Mouse (Mus musculus) layer of hippocampus, postnatal 36 days (tissue): ENCODE results near the gene Col23a1. TPM values are rescaled to one million over a fixed set of nuclear protein-coding genes. Genes with fewer than 3 reads are reported as not detected.
A peak's percentile ranks its signal among the peaks of the same experiment; 100 is the strongest.

Source experiments
- DNase-seq, 2 experiments: peaks; one replicate each; pipeline ENCODE4 v3.0.0; 2022
- total RNA-seq, 2 experiments: library from RNA; stranded (reverse); gene quantifications; 2 replicates each; pipeline ENCODE4 v1.2.3; 2021

The Col23a1 gene
- total RNA-seq, 2 experiments from 2014 or later = 4.2 to 4.9 TPM

- DNase-seq = no peak
Observed at GRCm38 (mm10) chr11:51388892-51389340, 99.2 kb downstream of the Col23a1 start.

GRCm38 (mm10) chr11:51389763-51390162 lies 100.0 kb downstream of the Col23a1 start:
- no peak for DNase-seq

GRCm38 (mm10) chr11:51390521-51390920 lies 100.8 kb downstream of the Col23a1 start:
- DNase-seq = no peak

- peak; percentile 62 to 68 for DNase-seq
Observed at GRCm38 (mm10) chr11:51391548-51391947, 101.8 kb downstream of the Col23a1 start.

GRCm38 (mm10) chr11:51394301-51394865 lies 104.7 kb downstream of the Col23a1 start:
- DNase-seq = no peak

- no peak for DNase-seq
Observed at GRCm38 (mm10) chr11:51396451-51396850, 106.7 kb downstream of the Col23a1 start.

- no peak for DNase-seq
Observed at GRCm38 (mm10) chr11:51398084-51398483, 108.4 kb downstream of the Col23a1 start.

- DNase-seq = no peak
Observed at GRCm38 (mm10) chr11:51400356-51400755, 110.6 kb downstream of the Col23a1 start.

GRCm38 (mm10) chr11:51401481-51402128 lies 111.9 kb downstream of the Col23a1 start:
- no peak for DNase-seq

GRCm38 (mm10) chr11:51403886-51404285 lies 114.2 kb downstream of the Col23a1 start:
- no peak for DNase-seq

- no peak for DNase-seq
Observed at GRCm38 (mm10) chr11:51404865-51405440, 115.2 kb downstream of the Col23a1 start.

GRCm38 (mm10) chr11:51406531-51406930 lies 116.8 kb downstream of the Col23a1 start:
- DNase-seq = no peak

GRCm38 (mm10) chr11:51407351-51407750 lies 117.6 kb downstream of the Col23a1 start:
- no peak for DNase-seq

- DNase-seq = no peak
Observed at GRCm38 (mm10) chr11:51410771-51411170, 121.1 kb downstream of the Col23a1 start.

- DNase-seq = no peak
Observed at GRCm38 (mm10) chr11:51414520-51414919, 124.8 kb downstream of the Col23a1 start.

- no peak for DNase-seq
Observed at GRCm38 (mm10) chr11:51415049-51415688, 125.4 kb downstream of the Col23a1 start.

- DNase-seq = no peak
Observed at GRCm38 (mm10) chr11:51418807-51419206, 129.1 kb downstream of the Col23a1 start.

- no peak for DNase-seq
Observed at GRCm38 (mm10) chr11:51421878-51422277, 132.2 kb downstream of the Col23a1 start.

GRCm38 (mm10) chr11:51422713-51423112 lies 133.0 kb downstream of the Col23a1 start:
- no peak for DNase-seq

- no peak for DNase-seq
Observed at GRCm38 (mm10) chr11:51426155-51426554, 136.4 kb downstream of the Col23a1 start.

GRCm38 (mm10) chr11:51429428-51430179 lies 139.9 kb downstream of the Col23a1 start:
- DNase-seq = no peak

- no peak for DNase-seq
Observed at GRCm38 (mm10) chr11:51430180-51430578, 140.5 kb downstream of the Col23a1 start.

GRCm38 (mm10) chr11:51431287-51431686 lies 141.6 kb downstream of the Col23a1 start:
- DNase-seq = no peak
